Mouse (Mus musculus) left cerebral cortex, postnatal 10 days (tissue): Measurements from ENCODE around the gene Olfr549. TPM values are rescaled to one million over a fixed set of nuclear protein-coding genes. Genes with fewer than 3 reads are reported as not detected.

Experiments
- DNase-seq, 2 experiments: peaks; one replicate each; pipeline ENCODE4 v3.0.0; 2021 to 2022; ENCODE audit warnings: low spot score in 2 of 2, mixed read lengths in 1 of 2; ENCODE audit errors: extremely low spot score in 1 of 2
- intact Hi-C: fragments of 180-260 bp; cut with DNase I; formaldehyde crosslinking; loops from one replicate; pipeline ENCODE4 v1.15.1; 2025
- total RNA-seq, 2 experiments: library from RNA; stranded (reverse); gene quantifications; 2 replicates each; pipeline ENCODE4 v1.2.3; 2021

Olfr549 gene
- not detected for total RNA-seq

- intact Hi-C loops: no loop called here
Measured at GRCm38 (mm10) chr7:102549570-102549969, at the start of gene Olfr549. Gene Olfr549, plus strand, starts transcription at chr7:102549870.

GRCm38 (mm10) chr7:102501986-102502385, 47.7 kb upstream of the Olfr549 start:
- no peak for DNase-seq
- intact Hi-C loops: no loop called here

More at GRCm38 (mm10) chr7:102549570-102549969, at the start of gene Olfr549:
- DNase-seq: no peak

GRCm38 (mm10) chr7:102506848-102507247, 42.8 kb upstream of the Olfr549 start:
- peak; percentile 71 to 72 for DNase-seq
- intact Hi-C loops: loop anchor here (5.0 kb wide), 1 partner anchor 130 kb away; the partner anchor contains the start of gene Olfr554

GRCm38 (mm10) chr7:102508066-102508465, 41.6 kb upstream of the Olfr549 start:
- intact Hi-C loops: loop anchor here (5.0 kb wide), 1 partner anchor 129 kb away; the partner anchor contains the start of gene Olfr554
- no peak for DNase-seq

GRCm38 (mm10) chr7:102508666-102509065, 41.0 kb upstream of the Olfr549 start:
- intact Hi-C loops: loop anchor here (5.0 kb wide), 1 partner anchor 129 kb away; the partner anchor contains the start of gene Olfr554
- DNase-seq: no peak

- intact Hi-C loops: loop anchor here (5.0 to 10.0 kb wide), 5 partner anchors 128 to 1363 kb away; partner anchors contain the start of genes Olfr554, Olfr571, Olfr586 and Trim68
Measured at GRCm38 (mm10) chr7:102509726-102510125, 39.9 kb upstream of the Olfr549 start.

GRCm38 (mm10) chr7:102511927-102512326, 37.7 kb upstream of the Olfr549 start:
- DNase-seq: no peak
- intact Hi-C loops: loop anchor here (5.0 to 10.0 kb wide), 4 partner anchors 173 to 1360 kb away; partner anchors contain the start of genes Olfr571, Olfr586 and Trim68

More at GRCm38 (mm10) chr7:102509726-102510125, 39.9 kb upstream of the Olfr549 start:
- no peak for DNase-seq

- DNase-seq: peak; percentile 75 to 90
Measured at GRCm38 (mm10) chr7:102512814-102513435, 36.7 kb upstream of the Olfr549 start.

GRCm38 (mm10) chr7:102514144-102514543, 35.5 kb upstream of the Olfr549 start:
- intact Hi-C loops: loop anchor here (5.0 to 10.0 kb wide), 4 partner anchors 171 to 1358 kb away; partner anchors contain the start of genes Olfr571, Olfr586 and Trim68

More at GRCm38 (mm10) chr7:102512814-102513435, 36.7 kb upstream of the Olfr549 start:
- intact Hi-C loops: loop anchor here (5.0 to 10.0 kb wide), 4 partner anchors 172 to 1359 kb away; partner anchors contain the start of genes Olfr571, Olfr586 and Trim68

GRCm38 (mm10) chr7:102516261-102517050, 33.2 kb upstream of the Olfr549 start:
- intact Hi-C loops: loop anchor here (10.0 kb wide), 2 partner anchors 168 to 608 kb away; partner anchors contain the start of genes Olfr586 and Trim68
- peak in 1 of 2 experiments; percentile 37 for DNase-seq

More at GRCm38 (mm10) chr7:102514144-102514543, 35.5 kb upstream of the Olfr549 start:
- DNase-seq: no peak

- DNase-seq: peak in 1 of 2 experiments; percentile 11
- intact Hi-C loops: loop anchor here (10.0 kb wide), 2 partner anchors 168 to 608 kb away; partner anchors contain the start of genes Olfr586 and Trim68
Measured at GRCm38 (mm10) chr7:102517051-102517335, 32.7 kb upstream of the Olfr549 start.

- intact Hi-C loops: no loop called here
- DNase-seq: no peak
Measured at GRCm38 (mm10) chr7:102529052-102529451, 20.6 kb upstream of the Olfr549 start.

- intact Hi-C loops: no loop called here
- DNase-seq: no peak
Measured at GRCm38 (mm10) chr7:102534449-102534848, 15.2 kb upstream of the Olfr549 start, which contains the start of gene Olfr547. Gene Olfr547, plus strand, starts transcription at chr7:102534749.

- DNase-seq: no peak
- intact Hi-C loops: no loop called here
Measured at GRCm38 (mm10) chr7:102540596-102540995, 9.1 kb upstream of the Olfr549 start, which contains the start of gene Olfr548-ps1. Gene Olfr548-ps1, plus strand, starts transcription at chr7:102540896.

GRCm38 (mm10) chr7:102541251-102541650, 8.4 kb upstream of the Olfr549 start:
- intact Hi-C loops: no loop called here
- no peak for DNase-seq

GRCm38 (mm10) chr7:102553279-102553678, 3.6 kb downstream of the Olfr549 start:
- intact Hi-C loops: no loop called here

GRCm38 (mm10) chr7:102564999-102565997, 15.6 kb downstream of the Olfr549 start, which contains the start of gene Trim21:
Gene Trim21, minus strand, starts transcription at chr7:102565486.
- intact Hi-C loops: no loop called here
- peak; percentile 28 to 90 for DNase-seq

More at GRCm38 (mm10) chr7:102553279-102553678, 3.6 kb downstream of the Olfr549 start:
- no peak for DNase-seq

- DNase-seq: no peak
- intact Hi-C loops: no loop called here
Measured at GRCm38 (mm10) chr7:102566219-102566618, 16.5 kb downstream of the Olfr549 start.
